Mouse (Mus musculus): ENCODE measurements around the gene Dnah6.

- TF ChIP-seq CTCF (IDR thresholded peaks at IDR 0.05; ENCODE audit: control insufficient read depth, insufficient read depth, insufficient replicate concordance, low read depth, low read length) (peak; percentile 64; the same call in 1 of the 2 replicates), POLR2A (IDR thresholded peaks at IDR 0.05; ENCODE audit: control insufficient read depth, low read depth, low read length) (no peak)
Observed at GRCm38 (mm10) chr6:73153675-73154074, 67.8 kb downstream of the Dnah6 start.

Data from testis, adult 2 months (tissue).